In the genomic region with DNA sequence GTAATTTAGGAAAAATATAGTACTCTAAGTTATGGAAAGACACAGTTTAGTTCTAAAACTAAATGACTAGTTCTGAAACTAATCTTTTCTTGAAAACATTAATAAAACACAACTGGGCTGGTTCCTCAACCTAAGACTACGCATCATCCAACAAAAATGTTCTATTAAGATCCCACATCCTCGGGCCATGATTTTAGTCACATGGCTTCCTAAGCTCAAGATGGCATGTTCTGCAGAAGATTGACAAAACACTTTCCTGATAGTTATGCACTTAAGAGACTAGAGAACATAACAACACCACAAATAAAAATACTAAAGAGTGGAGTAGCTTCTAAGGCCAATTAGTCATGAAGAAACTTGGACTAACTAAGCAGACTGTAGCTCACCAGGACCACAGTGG, we compare ENCODE assay signal across 19 mouse cellular contexts.
"Had no signal": no experiment of that assay in that cellular context is flagged by ENCODE, and none has a peak within 500 bp of the region (broad histone marks: within the 10 kb centered on the region; RNA-seq: fewer than 3 reads in every experiment).

No protein-coding gene starts in this region.

- H3K27ac ChIP-seq: kidney, embryonic 15.5 days; limb, embryonic 13.5 days; liver, embryonic 14.5 days; macrophage; midbrain, embryonic 12.5 days; midbrain, embryonic 15.5 days; neural tube, embryonic 13.5 days had no signal

- H3K9me3 ChIP-seq: kidney, embryonic 15.5 days; limb, embryonic 13.5 days; midbrain, embryonic 12.5 days; midbrain, embryonic 15.5 days; neural tube, embryonic 13.5 days had no signal

- DNase-seq: kidney, adult 2 months; kidney, postnatal 10 days; kidney, postnatal 36 days; layer of hippocampus, postnatal 36 days; left cerebral cortex, postnatal 4 days; liver, postnatal 0 days; lung, embryonic 14.5 days; thymus, adult 18-20 months; thymus, postnatal 14 days; thymus, postnatal 4 days had no signal

- H3K36me3 ChIP-seq: midbrain, embryonic 15.5 days had no signal

- H3K4me1 ChIP-seq: kidney, embryonic 15.5 days had no signal

- ATAC-seq: liver, postnatal 0 days; lung, postnatal 0 days; midbrain, embryonic 15.5 days had no signal

- H3K4me3 ChIP-seq: kidney, embryonic 15.5 days; limb, embryonic 13.5 days; midbrain, embryonic 12.5 days; midbrain, embryonic 15.5 days; neural tube, embryonic 13.5 days had no signal

- H3K27me3 ChIP-seq: kidney, embryonic 15.5 days; limb, embryonic 13.5 days; midbrain, embryonic 12.5 days; midbrain, embryonic 15.5 days; neural tube, embryonic 13.5 days had no signal

- H3K4me2 ChIP-seq: kidney, embryonic 15.5 days; limb, embryonic 13.5 days; liver, embryonic 11.5 days; lung, embryonic 14.5 days; midbrain, embryonic 12.5 days; midbrain, embryonic 15.5 days; neural tube, embryonic 13.5 days had no signal

- H3K9ac ChIP-seq: kidney, embryonic 15.5 days; limb, embryonic 13.5 days; liver, embryonic 14.5 days; liver, postnatal 0 days; lung, embryonic 14.5 days; midbrain, embryonic 12.5 days; midbrain, embryonic 15.5 days; neural tube, embryonic 13.5 days had no signal
